Mouse (Mus musculus): ENCODE data around the gene Specc1l.
"Not testable (repeated sequence)": the region's sequence is repeated elsewhere in the genome, so short reads cannot be mapped to it uniquely, and the experiment has no call there.

DNA sequence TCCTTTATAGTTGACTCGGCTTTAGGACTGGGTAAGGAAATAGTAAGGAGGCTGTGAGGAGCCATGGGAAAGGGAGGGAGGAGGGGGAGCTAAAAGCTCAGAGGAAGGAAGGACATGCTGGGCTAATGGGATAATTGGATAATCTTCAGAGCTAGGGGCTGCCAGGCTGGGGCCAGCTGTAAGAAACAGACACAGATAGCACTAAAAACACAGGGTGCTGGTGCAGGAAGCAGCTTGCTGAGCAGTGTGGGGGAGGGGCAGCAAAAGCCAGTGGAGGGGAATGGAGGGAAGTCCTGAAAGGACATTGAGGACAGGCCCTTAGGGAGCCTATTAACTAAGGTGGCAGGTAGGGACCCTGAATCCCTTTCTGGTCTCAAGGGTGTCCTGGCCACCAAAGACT is 132.7 kb downstream of the Specc1l start:
- not testable (repeated sequence) for TF ChIP-seq POLR2A (IDR thresholded peaks at IDR 0.05; ENCODE audit: control insufficient read depth, extremely low read depth, insufficient read depth, low read length, poor library complexity); CTCF (IDR thresholded peaks at IDR 0.05; ENCODE audit: borderline replicate concordance, control insufficient read depth, extremely low read depth, insufficient read depth, low read length, poor library complexity)
